Mouse (Mus musculus) left cerebral cortex, postnatal 14 days (tissue): ENCODE results near the gene Arrdc2. TPM values are rescaled to one million over a fixed set of nuclear protein-coding genes. Genes with fewer than 3 reads are reported as not detected.

ENCODE experiments used
- DNase-seq, 2 experiments: peaks; one replicate each; pipeline ENCODE4 v3.0.0; 2021 to 2022; ENCODE audit warnings: low spot score in 2 of 2, mixed read lengths in 1 of 2
- intact Hi-C: fragments of 180-260 bp; cut with DNase I; formaldehyde crosslinking; loops from one replicate; pipeline ENCODE4 v1.15.1; 2025
- long read RNA-seq, 2 experiments: library from polyadenylated mRNA; stranded (forward); transcript quantifications; one replicate each; pipeline ENCODE4 v2.0.0; 2021
- total RNA-seq, 2 experiments: library from RNA; stranded (reverse); gene quantifications; 2 replicates each; pipeline ENCODE4 v1.2.3; 2021

Arrdc2 gene
- total RNA-seq = 10 to 100 TPM; 10.2 to 17.2 TPM
- long read RNA-seq, experiment 1, transcript Arrdc2-201 (8 exons, 2,355 nt) = major isoform, 23 of 33 reads
- long read RNA-seq, experiment 1, partial matches to known transcripts = 3 of 33 reads
- long read RNA-seq, experiment 1, other reads (novel, unspliced or antisense) = 6 of 33 reads
- long read RNA-seq, experiment 2, transcript Arrdc2-201 (8 exons, 2,355 nt) = major isoform, 24 of 32 reads
- long read RNA-seq, experiment 2, partial matches to known transcripts = 4 of 32 reads
- long read RNA-seq, experiment 2, other reads (novel, unspliced or antisense) = 2 of 32 reads

- peak; percentile 99 to 100 for DNase-seq
- intact Hi-C loops = loop anchor here (2.0 to 5.0 kb wide), 2 partner anchors 72 to 121 kb away; partner anchors contain the start of gene Gm3336
Observed at GRCm38 (mm10) chr8:70839408-70840351, at the start of gene Arrdc2. TSS of gene Arrdc2 (minus strand) at chr8:70839720.

GRCm38 (mm10) chr8:70887669-70888068, 48.1 kb upstream of the Arrdc2 start:
- intact Hi-C loops = no loop called here
- DNase-seq = no peak

GRCm38 (mm10) chr8:70885612-70886011, 46.1 kb upstream of the Arrdc2 start:
- no peak for DNase-seq
- intact Hi-C loops = no loop called here

- DNase-seq = no peak
- intact Hi-C loops = no loop called here
Observed at GRCm38 (mm10) chr8:70884683-70885082, 45.2 kb upstream of the Arrdc2 start.

GRCm38 (mm10) chr8:70884186-70884585, 44.7 kb upstream of the Arrdc2 start:
- intact Hi-C loops = no loop called here
- DNase-seq = no peak

GRCm38 (mm10) chr8:70880546-70880945, 41.0 kb upstream of the Arrdc2 start:
- no peak for DNase-seq
- intact Hi-C loops = no loop called here

GRCm38 (mm10) chr8:70880126-70880525, 40.6 kb upstream of the Arrdc2 start:
- no peak for DNase-seq
- intact Hi-C loops = no loop called here

- no peak for DNase-seq
- intact Hi-C loops = no loop called here
Observed at GRCm38 (mm10) chr8:70879500-70879899, 40.0 kb upstream of the Arrdc2 start.

- no peak for DNase-seq
Observed at GRCm38 (mm10) chr8:70878178-70878577, 38.7 kb upstream of the Arrdc2 start.

GRCm38 (mm10) chr8:70876382-70876781, 36.9 kb upstream of the Arrdc2 start:
- intact Hi-C loops = no loop called here
- DNase-seq = no peak

More at GRCm38 (mm10) chr8:70878178-70878577, 38.7 kb upstream of the Arrdc2 start:
- intact Hi-C loops = no loop called here

- intact Hi-C loops = loop anchor here (2.0 kb wide), 1 partner anchor 18 kb away; the partner anchor contains the start of gene Slc5a5
- no peak for DNase-seq
Observed at GRCm38 (mm10) chr8:70874441-70874840, 34.9 kb upstream of the Arrdc2 start.

- intact Hi-C loops = loop anchor here (1.0 kb wide), 1 partner anchor 24 kb away; the partner anchor contains the start of gene Rpl18a
Observed at GRCm38 (mm10) chr8:70873364-70873985, 34.0 kb upstream of the Arrdc2 start, which contains the start of gene Ccdc124. TSS of gene Ccdc124 (minus strand) at chr8:70873935.

GRCm38 (mm10) chr8:70872643-70873363, 33.3 kb upstream of the Arrdc2 start:
- DNase-seq = no peak
- intact Hi-C loops = loop anchor here (1.0 kb wide), 1 partner anchor 24 kb away; the partner anchor contains the start of gene Rpl18a

More at GRCm38 (mm10) chr8:70873364-70873985, 34.0 kb upstream of the Arrdc2 start, which contains the start of gene Ccdc124:
- DNase-seq = peak; percentile 96

- intact Hi-C loops = no loop called here
- DNase-seq = no peak
Observed at GRCm38 (mm10) chr8:70871195-70871807, 31.8 kb upstream of the Arrdc2 start.

- intact Hi-C loops = loop anchor here (1.0 kb wide), 1 partner anchor 25 kb away; no protein-coding TSS in a partner anchor
- DNase-seq = peak; percentile 84 to 87
Observed at GRCm38 (mm10) chr8:70869601-70870041, 30.1 kb upstream of the Arrdc2 start.

GRCm38 (mm10) chr8:70869199-70869571, 29.7 kb upstream of the Arrdc2 start:
- no peak for DNase-seq
- intact Hi-C loops = loop anchor here (1.0 kb wide), 1 partner anchor 25 kb away; no protein-coding TSS in a partner anchor

- intact Hi-C loops = loop anchor here (1.0 kb wide), 1 partner anchor 24 kb away; no protein-coding TSS in a partner anchor
Observed at GRCm38 (mm10) chr8:70868559-70869198, 29.2 kb upstream of the Arrdc2 start.

GRCm38 (mm10) chr8:70866566-70866965, 27.0 kb upstream of the Arrdc2 start:
- intact Hi-C loops = no loop called here
- no peak for DNase-seq

More at GRCm38 (mm10) chr8:70868559-70869198, 29.2 kb upstream of the Arrdc2 start:
- DNase-seq = no peak
